Mouse (Mus musculus) lung, postnatal 25 days (tissue): ENCODE data around the gene Glis3.
A peak's percentile ranks its signal among the peaks of the same experiment; 100 is the strongest.

Source experiments
- DNase-seq: peaks from one replicate; pipeline ENCODE4 v3.0.0; 2022; ENCODE audit warnings: low spot score

Gene Glis3

DNA sequence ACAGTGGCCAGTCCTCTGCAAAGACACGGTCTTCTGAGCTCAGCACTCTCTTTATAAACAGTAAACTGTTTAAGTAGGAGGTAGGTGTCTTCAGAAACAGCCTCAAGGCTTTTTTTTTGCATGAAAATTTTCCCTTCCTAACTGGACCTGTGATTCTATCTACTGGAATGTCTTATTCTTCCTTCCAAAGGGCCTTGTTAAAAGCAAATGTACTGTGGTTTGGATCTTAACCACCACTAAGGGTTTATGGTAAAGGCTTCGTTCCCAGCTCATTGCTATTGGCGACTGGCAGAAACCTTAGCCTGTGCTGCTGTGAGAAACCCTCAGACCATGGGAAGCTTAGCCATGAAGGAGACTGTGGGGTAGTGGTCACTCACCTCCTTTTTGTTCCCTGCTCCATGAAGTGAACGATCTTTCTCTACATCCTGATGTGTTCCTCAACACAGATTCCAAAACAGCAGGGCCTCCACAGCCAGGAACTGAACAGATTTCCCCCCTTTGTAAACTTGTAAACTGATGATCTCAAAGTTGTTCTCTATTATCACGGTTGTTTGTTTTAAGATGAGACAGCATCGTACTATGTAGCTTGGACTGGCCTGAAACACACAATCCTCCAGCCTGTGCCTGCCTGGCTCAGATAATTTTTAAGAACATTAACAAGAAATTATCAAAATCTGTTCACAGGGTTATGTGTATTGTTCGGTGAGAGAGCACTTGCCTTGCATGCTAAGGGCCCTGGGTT is 88.0 kb downstream of the Glis3 start:
- peak; percentile 39 for DNase-seq

GRCm38 (mm10) chr19:28580499-28580898 is 99.4 kb downstream of the Glis3 start:
- DNase-seq, result no peak

DNA sequence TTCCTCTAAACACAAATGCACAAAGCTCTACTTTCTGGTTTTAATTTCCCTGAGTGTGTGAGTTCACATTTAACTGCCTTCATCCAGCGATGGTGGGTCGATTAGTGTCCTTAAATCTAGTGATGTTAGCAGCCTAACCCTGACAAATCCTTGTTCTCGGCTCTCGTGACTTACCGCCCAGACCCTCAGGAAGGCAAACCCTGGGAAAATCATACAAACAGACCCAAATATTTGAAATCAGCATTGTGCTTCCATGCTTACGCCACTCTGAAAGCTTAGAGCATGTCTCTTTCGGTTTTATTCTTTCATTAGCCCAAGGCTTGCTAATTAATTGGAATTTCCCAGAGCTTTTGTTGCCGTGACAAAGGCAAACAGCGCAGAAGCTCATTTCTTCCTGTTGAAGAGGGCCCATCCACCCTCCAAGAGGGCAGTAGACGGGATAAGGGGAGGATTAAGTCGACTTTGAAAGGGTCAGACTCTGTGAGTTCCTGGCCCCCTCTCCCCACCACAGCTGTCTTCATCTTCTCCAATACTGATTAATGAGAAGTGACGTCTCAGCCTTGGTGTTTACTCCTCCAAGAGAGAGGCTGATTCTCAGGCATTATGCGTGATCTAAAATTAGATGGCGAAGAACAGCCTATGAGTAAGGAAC is 100.0 kb downstream of the Glis3 start:
- DNase-seq, result no peak

DNA sequence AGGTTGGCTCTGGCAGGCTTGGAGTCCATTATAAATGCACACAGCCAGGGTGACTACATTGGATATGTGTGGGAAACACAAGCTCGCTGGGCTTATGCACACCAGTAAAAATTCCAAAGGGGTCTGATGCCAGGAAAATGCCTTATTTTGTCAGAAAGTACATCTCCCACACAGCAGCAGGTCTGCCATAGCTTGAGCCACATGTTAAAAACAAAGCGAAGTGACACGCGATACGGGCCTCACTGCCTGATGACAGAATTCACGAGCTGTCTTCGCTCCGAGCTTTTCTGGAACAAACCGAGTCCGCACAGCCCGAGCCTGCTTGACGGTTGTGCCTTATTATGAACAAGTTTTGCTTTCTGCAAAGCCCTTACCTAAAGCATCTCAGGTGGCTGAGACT is 102.9 kb downstream of the Glis3 start:
- no peak for DNase-seq

- DNase-seq, result no peak
Observed at GRCm38 (mm10) chr19:28576619-28577018, 103.3 kb downstream of the Glis3 start.

DNA sequence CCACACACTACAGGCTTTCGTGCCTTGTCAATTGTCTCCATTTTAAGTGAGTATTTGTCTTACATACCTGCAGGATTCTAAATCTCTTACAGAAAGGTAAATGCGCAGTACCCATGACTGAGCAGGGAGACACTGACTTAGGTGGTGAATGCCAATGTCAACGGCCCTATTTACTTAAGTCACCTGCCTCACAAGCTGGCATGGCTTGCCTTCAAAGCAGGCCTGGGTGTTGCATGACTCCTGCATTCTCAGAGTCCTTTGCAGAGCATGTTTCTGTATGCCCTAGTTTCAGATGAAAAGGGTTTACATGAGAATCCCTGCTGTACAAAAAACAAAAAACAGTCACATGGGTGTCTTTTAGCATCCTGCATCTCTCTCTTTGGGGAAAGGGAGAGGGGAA is 106.2 kb downstream of the Glis3 start:
- no peak for DNase-seq

DNA sequence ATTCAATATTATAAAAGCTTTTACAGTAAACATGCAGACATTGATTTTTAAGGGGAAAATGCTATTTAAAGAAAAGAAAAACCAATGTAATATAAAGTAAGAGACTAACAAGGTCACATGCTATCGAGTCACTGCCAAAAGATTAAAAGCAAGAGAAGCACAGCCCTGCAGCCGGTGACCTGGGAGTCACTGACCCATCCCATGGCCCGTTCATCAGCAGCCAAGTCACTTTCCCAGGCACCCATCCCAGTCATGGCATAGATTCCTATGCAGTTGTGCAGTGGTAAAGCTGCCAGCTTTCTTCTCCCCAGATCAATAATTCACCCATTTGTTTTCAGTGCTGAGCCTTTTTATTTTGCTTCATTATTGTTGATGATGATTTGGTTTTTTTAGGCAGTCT is 110.0 kb downstream of the Glis3 start:
- DNase-seq, result no peak

DNA sequence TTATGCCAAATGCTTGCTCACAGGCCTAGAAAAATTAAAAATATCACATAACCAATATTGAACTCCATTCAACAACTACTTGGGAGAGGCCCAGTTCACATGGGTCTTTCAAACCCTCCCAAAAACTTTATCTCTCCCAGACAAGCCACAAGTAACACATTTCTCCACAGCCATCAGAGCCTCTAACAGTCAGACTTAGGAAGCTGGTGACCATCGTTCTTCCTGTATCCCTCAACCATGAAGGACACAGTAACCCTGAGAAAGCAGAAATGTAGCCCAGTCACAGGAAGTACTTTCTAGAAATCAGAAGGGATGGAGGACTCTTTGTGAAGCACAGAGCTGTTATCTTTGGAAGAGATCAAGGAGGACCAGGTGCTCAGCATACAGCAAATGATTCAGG is 112.8 kb downstream of the Glis3 start:
- no peak for DNase-seq

GRCm38 (mm10) chr19:28566554-28566953 is 113.3 kb downstream of the Glis3 start:
- peak; percentile 16 for DNase-seq

DNA sequence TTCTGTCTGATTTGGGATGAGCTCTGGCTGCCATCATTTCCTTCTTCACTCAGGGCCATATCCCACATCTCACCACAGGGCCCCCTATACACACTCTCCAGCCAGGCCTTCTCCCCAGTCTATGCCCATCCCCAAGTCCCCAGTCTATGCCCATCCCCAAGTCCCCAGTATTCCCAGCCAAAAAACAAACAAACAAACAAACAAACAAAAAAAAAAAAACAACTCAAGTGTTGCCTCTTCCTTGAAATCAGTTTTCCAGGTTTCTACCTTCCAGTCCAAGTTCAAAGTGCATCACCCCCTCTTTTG is 118.2 kb downstream of the Glis3 start:
- no peak for DNase-seq

GRCm38 (mm10) chr19:28560801-28561696 is 118.8 kb downstream of the Glis3 start:
- DNase-seq, result no peak

DNA sequence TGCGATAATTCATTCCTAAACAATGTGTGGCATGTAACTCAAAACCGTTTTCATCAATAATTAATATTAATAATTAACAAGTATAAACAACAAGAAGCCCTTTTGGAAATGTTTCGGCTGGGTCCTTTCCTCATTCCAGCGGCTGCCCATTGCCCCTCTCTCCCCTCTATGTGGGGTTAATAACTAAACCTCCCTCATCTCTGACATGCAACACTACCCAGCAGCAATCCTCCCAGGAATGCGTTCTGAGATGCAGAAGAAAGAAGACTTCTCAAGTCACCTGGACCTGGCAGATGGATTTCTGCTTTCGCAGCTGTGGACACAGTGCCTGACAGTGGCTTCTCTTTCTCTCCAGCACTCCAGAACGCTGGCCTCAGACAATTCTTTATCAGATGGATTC is 120.0 kb downstream of the Glis3 start:
- DNase-seq, result peak; percentile 11

GRCm38 (mm10) chr19:28559400-28559799 is 120.5 kb downstream of the Glis3 start:
- no peak for DNase-seq

GRCm38 (mm10) chr19:28558661-28559060 is 121.2 kb downstream of the Glis3 start:
- no peak for DNase-seq

GRCm38 (mm10) chr19:28557559-28558328 is 122.1 kb downstream of the Glis3 start:
- no peak for DNase-seq

- no peak for DNase-seq
Observed at GRCm38 (mm10) chr19:28555181-28555929, 124.5 kb downstream of the Glis3 start.

DNA sequence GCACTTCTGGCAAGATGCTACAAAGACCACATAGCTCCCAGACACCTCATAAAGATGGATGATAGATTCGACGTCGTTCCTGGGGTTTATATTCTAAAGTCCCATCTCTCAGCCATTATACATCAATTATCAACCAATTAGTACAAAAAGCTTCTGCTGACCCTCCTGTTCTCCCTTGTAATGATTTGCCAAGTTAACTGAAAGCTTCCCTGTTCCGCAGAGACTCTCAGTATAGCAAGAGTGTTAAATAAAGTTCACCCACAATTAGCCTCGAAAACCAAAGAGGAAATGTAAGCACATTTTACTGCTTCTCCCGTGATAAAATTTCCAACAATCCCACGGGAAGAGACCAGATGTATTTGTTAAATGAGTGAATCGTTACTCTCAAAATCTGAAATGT is 129.3 kb downstream of the Glis3 start:
- DNase-seq, result no peak

GRCm38 (mm10) chr19:28546933-28547332 is 132.9 kb downstream of the Glis3 start:
- no peak for DNase-seq

DNA sequence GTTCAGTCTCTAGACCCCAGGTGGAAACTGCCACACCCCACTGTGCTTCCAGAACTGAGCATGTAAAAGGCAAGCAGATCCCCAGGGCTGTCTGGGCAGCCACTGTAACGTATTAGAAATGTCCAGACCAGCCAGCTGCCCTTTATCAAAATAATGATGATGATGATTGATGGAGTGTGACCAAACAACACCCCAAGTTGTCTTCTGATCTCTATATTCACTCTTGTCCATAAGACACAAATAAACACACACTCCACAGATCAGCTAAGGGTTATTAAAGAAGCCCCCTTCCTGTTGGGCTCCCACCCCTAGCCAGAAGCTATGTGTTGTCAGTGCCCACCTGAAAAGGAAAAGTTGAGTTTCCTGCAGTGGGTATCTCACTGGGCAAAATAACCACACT is 134.4 kb downstream of the Glis3 start:
- no peak for DNase-seq

GRCm38 (mm10) chr19:28538813-28539212 is 141.1 kb downstream of the Glis3 start:
- no peak for DNase-seq

GRCm38 (mm10) chr19:28534964-28535363 is 144.9 kb downstream of the Glis3 start:
- no peak for DNase-seq
